Mouse (Mus musculus) right cerebral cortex, adult 18-20 months (tissue): ENCODE measurements at regions not wholly inside any gene's neighbourhood (a gene's known extent, or its start where the extent isn't known, plus 50 kb on each side); places are given as distances from the start of the nearest gene placed in this dataset.

ENCODE experiments used
- DNase-seq: peaks from one replicate; pipeline ENCODE4 v3.0.0; 2022; ENCODE audit warnings: mixed read lengths

GRCm38 (mm10) chr6:31995977-31996376, 54.1 kb upstream of the 1700012A03Rik start:
- no peak for DNase-seq

GRCm38 (mm10) chr6:31995249-31995648, 54.8 kb upstream of the 1700012A03Rik start:
- no peak for DNase-seq

GRCm38 (mm10) chr6:31985698-31986097, 64.3 kb upstream of the 1700012A03Rik start:
- no peak for DNase-seq

- DNase-seq: no peak
These were observed 73.3 kb upstream of the 1700012A03Rik start for GRCm38 (mm10) chr6:31976705-31977104.

GRCm38 (mm10) chr6:31948063-31948481, 102.0 kb upstream of the 1700012A03Rik start:
- DNase-seq: no peak

GRCm38 (mm10) chr6:31946572-31946971, 103.5 kb upstream of the 1700012A03Rik start:
- no peak for DNase-seq

- no peak for DNase-seq
These were observed 104.7 kb upstream of the 1700012A03Rik start for GRCm38 (mm10) chr6:31945347-31945746.

GRCm38 (mm10) chr6:31944546-31944945, 105.5 kb upstream of the 1700012A03Rik start:
- no peak for DNase-seq

GRCm38 (mm10) chr6:31942696-31943095, 107.3 kb upstream of the 1700012A03Rik start:
- DNase-seq: no peak

- DNase-seq: peak; percentile 86
These were observed 111.7 kb upstream of the 1700012A03Rik start for GRCm38 (mm10) chr6:31938216-31938814.

GRCm38 (mm10) chr6:31937146-31937545, 112.9 kb upstream of the 1700012A03Rik start:
- DNase-seq: no peak

- DNase-seq: no peak
These were observed 115.2 kb upstream of the 1700012A03Rik start for GRCm38 (mm10) chr6:31934826-31935225.

- no peak for DNase-seq
These were observed 116.1 kb upstream of the 1700012A03Rik start for GRCm38 (mm10) chr6:31933956-31934355.

GRCm38 (mm10) chr6:31933364-31933763, 116.7 kb upstream of the 1700012A03Rik start:
- DNase-seq: no peak

- no peak for DNase-seq
These were observed 118.9 kb upstream of the 1700012A03Rik start for GRCm38 (mm10) chr6:31931116-31931515.

GRCm38 (mm10) chr6:31929165-31929564, 120.9 kb upstream of the 1700012A03Rik start:
- no peak for DNase-seq

- peak; percentile 49 for DNase-seq
These were observed 122.9 kb upstream of the 1700012A03Rik start for GRCm38 (mm10) chr6:31927181-31927580.

- no peak for DNase-seq
These were observed 125.4 kb upstream of the 1700012A03Rik start for GRCm38 (mm10) chr6:31924669-31925046.

- no peak for DNase-seq
These were observed 125.9 kb upstream of the 1700012A03Rik start for GRCm38 (mm10) chr6:31923951-31924668.

GRCm38 (mm10) chr6:31921561-31922152, 128.4 kb upstream of the 1700012A03Rik start:
- peak; percentile 40 for DNase-seq

GRCm38 (mm10) chr6:31917411-31918131, 132.5 kb upstream of the 1700012A03Rik start:
- DNase-seq: peak; percentile 92

- DNase-seq: no peak
These were observed 148.3 kb upstream of the 1700012A03Rik start for GRCm38 (mm10) chr6:31901791-31902190.

GRCm38 (mm10) chr6:31899055-31899454, 151.0 kb upstream of the 1700012A03Rik start:
- DNase-seq: peak; percentile 76
